Mouse (Mus musculus): ENCODE data around the gene Med12l. TPM values are rescaled to one million over a fixed set of nuclear protein-coding genes. Genes with fewer than 3 reads are reported as not detected.

Gene Med12l
- total RNA-seq (2021) = 18.3 and 18.5 TPM in 2 replicates
- long read RNA-seq, partial matches to known transcripts = 1 of 5 reads
- long read RNA-seq, other reads (novel, unspliced or antisense) = 4 of 5 reads

DNA sequence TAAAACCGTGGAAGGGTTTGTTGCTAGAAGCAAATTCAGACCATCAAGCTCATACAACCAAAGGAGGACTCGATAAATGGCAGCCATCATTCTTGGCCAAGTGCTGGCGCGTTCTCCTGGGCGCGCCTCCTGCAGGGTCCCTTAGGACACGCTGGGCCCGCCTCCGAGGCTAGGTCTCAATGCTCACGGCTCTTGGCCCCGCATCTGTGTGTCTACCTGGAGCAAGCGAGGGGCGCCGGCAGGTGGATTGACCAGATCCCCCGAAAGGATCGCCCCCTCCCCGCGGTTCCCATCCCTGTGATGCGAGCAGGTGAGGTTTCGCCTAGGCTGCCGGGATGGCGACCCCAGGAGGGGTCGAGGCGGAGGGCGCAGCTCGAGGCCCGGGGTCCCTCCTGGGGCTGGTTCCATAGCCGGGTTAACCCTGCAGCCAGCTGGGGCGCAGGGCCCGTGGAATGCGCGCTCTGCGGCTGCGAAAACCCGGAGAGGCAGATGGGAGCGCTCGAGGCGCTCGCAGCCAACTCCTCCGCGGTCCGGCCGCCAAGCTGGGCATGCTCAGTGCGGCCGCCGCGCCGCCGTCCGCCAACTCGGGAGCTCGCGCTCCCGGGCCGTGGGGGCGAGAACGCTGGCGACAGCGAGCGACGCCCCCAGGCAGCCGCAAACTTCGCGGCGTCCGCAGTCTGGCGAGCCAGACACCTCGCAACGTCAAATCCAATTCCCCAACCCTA lies at the start of gene Med12l:
Med12l (plus strand) TSS at position 555 of the 725 bp plus-strand sequence.
- peak; percentile 83 for DNase-seq

DNA sequence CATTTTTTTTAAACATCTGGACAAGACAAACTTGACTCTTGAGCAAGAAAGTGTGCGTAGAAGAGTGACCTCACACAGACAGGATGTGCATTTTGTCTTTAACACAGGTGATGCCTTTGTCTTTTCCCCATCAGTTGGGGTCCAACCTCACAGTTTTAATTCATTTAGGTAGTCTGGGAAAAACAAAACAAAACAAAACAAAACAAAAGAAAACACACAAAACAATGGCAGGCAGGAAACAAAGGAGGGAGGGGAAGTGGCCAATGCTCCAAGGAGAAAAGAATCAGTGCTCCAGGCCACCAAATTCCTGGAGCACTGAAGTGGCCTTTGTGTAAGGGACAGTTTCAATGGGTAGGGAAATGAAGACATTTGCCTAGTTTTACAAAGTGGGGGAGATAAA lies 44.5 kb upstream of the Med12l start:
- DNase-seq = no peak

DNA sequence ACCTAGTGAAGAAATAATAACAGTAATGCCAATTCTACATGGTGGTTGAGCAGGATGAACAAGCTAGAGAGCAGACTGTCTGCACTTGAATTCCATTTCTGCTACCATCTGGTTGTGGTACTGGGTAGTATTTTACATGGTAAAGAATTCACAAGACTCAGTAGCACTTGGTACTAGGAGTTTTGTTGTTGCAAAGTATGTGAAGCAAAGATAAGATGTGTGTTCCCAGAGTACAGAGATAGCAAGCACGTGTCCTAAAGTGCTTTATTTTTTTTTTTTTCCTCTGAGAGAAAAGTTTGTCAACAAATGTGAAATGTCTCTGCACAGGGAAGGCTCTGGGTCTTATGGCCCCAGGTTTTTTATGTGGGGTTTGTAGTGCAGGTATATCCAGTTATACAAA lies 28.2 kb upstream of the Med12l start:
- no peak for DNase-seq

DNA sequence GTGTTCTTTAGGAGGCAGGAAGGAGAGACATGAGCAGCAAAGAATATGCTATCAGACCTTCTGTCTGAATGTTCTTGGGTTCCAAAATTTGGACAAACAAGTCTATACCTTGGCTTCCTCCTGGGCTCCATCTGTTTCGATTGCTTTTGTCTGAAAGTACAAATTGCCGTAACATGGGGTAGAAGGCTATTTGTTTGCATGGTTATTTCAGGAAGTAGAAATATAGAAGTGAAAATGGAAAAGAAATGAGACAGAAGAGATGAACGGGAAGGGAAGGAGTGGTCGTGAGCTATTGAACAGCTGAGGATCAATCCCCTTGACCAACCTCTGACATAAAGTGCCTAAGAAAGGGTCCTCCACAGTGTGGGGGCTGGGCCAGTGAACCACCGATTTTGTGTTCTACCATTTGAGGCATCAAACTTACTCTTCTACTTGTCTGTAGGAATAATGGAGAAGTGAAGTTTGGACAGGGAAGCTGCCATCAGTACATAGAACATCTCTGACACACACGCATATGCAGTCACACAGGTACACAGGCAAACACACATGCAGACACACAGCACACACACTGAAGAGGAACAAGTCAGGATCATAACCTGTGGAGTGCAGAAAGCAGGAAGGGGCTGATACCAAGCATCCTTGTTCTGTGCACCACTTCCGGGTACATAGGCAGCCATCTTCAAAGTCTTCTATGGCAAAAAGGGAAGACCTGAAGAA lies 27.6 kb upstream of the Med12l start:
- DNase-seq = no peak

DNA sequence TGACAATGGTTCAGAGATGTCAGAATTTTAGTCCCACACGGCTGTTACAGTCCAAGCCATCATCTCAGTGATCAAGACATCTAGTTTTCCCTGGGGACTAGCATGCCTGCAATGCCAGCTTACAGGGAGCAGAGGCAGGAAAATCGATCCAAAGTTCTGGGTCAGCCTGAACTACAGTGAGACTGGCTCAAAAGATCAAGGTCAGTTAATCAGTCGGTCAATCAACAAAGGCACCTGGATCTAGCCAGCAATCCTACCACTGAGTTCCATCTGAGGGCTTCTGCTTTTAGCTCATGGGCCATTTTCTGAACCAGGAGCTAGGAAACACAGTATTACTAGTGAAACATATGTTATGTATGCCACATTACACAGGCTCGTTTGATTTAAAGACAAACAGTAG lies 25.0 kb upstream of the Med12l start:
- no peak for DNase-seq

DNA sequence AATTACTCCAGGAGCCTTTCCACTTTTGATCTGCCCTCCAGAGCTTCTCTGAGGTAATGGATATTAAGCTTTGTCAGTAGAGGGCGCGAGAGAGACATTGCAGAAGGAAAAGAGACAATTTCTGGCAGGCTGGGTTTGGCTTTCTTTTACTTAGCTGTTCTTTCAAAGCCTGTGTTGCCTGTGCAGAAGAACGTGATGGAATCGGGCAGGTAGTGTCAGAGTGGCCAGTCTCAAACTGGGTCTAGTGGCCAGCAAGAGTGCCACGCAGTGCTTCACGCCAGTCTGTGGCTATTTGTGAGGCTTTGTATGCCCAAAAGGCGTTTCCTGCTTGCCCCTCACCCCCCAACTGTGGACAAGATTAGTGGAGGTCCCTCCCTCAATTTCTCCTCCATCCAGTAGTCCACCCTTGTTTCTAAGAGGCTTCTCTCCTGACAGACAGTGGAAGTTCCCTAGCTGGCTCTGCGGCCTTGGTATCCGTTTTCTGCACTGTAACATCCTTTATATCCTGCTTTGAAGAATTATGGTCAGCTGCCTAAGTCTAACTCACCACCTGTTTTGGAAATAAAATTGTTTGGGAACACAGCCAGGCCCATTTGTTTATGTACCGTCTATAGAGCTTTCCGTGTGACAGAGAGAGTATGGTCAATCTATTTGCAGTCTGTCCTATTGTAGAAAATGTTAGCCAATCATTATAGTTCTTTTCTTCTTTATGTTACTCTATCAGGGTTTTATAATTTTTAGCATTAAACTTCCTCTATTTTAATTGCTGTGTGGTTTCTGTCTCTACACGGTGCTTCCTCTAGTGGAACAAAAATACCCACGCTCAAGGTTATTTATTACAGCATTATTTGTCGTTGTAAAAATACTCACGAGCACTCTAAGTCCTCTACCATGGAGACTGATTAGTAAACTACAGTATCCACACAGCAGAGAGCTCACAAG lies 22.5 kb upstream of the Med12l start:
- DNase-seq = peak; percentile 13

DNA sequence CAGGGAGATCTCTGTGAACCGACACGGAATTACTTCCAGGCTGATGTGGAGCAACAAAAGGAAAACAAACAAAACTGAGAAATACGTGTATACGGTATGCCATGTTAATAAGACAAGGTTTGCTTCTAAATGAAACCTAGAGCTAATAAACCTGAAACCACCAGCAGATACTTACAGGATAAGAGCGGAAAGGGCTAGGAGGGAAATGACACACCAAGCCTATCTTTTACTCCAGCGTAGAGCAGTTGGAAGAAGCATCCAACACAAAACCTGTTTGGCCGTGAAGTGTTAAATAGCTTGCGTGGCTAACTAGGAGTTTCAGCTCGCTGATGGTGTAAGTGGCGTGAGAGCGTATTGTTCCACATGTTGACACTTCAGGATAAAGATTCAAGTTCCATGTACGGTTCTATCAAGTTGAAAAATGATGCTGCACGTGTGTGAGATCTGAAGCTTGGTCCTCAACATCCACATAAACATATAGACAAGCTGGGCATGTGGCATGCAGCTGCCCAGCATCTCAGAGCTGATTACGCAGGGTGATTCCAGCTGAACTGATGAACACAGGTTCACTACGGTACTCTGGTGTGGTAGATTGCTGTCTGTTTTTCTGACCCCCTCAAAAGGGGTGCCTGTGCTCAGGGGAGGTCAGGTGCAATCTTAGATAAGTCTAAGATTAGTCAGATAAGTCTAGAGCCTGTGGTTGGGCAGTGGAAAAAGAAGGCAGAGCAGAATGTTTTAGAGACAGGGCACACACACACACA lies 21.6 kb upstream of the Med12l start:
- no peak for DNase-seq

DNA sequence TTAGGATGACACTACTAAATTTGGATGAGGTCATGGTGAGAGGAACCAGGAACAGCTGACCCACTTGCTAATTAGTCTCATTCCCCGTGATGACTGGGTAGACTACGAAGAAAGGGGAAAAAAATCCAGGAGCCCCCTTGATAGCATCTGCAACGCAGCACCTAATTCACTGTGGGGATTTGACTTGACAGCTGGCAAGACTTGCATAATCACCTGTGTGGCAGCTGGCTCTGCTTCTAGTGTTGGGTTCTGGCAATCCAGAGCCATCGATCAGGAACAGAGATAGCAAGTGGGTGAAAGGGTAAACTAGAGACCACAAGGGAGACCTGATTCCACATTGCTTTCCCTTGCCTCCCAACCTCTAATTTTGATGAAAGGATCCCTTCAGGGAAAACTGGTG lies 19.8 kb upstream of the Med12l start:
- DNase-seq = no peak

DNA sequence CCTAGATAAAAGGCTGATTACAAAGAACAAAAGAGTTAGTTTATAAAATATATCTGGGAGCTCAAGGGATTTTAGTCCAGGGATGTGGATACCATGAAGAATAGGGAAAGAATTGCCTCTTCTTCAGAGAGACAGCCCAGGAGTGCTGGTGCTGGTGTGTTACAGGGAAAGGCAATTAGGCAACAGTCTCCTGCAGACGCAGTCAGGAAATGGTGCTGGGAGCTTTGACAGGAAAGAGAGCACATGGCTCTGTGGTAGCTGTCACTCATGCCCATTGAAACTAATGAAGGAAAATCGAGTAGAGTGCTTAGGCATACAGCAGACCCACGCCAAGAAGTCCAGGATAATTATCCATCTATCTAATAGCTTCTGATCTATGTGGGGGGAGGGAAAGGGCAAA lies 16.3 kb upstream of the Med12l start:
- DNase-seq = no peak

DNA sequence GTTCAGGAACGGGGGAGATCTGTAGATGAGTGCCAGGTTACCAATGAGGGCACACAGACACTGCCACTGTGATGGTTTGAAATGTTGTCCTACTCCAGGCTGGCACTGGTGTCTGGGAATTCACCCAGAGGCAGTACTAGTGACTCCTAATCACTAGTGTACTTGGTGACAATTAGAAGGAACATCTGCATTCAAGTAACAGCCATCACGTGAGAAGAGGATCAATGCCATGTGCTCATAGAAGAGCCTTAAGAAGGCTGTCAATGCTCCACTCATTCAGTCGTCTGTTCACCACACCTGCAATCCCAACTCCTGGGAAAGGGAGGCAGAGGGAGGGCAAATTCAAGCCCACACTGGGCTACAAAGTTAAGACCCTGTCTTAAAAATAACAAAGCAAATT lies 15.1 kb upstream of the Med12l start:
- DNase-seq = no peak

DNA sequence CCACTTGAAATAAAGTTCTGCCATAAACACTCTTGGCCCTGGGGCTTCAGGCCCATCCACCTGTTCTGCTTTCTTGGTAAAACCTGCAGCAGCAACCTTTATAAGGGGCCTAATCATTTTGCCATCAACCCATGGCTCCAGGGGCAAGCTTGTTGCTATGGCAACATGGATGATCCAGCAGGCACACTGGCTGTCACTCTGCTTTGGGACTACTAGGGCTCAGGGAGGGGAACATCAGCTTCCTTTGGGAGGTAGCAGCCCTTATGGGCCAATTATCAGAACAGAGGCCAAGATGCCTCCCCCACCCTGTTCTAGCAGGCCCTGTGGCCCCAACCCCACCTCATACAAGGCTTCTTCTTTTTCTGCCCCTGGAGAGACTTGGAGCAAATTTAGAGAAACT lies 13.5 kb upstream of the Med12l start:
- no peak for DNase-seq

DNA sequence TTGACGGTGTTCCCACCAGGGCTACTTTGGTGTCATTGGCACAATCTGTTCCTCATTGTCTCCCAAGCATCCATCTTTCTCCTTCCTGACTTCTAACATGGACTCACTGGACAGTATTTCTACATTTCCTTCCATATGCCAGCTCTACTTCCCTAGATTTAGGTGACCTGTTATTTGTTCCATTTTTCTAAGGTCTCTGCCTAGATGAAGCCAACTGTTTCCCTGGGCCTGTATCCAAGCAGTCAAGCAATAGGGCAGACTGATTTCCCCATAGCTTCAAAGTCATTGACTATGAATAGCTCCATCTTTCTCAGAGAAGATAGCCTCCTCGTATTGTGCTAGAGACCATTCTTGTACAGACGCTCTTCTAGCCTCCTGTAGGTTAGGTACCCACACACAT lies 12.0 kb upstream of the Med12l start:
- DNase-seq = no peak

DNA sequence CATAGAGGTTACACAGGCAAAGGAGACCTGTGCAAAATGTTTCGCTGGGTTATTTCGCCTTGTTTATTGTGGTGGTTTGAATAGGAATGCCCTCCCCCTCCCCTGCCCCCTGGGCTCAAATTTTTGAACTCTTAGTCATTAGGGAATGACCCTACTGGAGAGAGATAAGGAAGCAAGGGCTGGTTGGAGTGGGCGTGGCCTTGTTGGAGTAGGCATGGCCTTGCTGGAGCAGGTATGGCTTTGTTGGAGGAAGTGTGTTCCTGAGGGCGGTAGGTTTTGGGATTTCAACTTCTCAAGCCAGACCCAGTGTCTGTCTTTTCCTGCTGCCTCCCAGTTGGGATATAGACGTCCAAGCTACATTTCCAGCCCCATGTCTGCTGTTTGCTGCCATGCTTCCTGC lies 1.9 kb upstream of the Med12l start:
- no peak for DNase-seq

DNA sequence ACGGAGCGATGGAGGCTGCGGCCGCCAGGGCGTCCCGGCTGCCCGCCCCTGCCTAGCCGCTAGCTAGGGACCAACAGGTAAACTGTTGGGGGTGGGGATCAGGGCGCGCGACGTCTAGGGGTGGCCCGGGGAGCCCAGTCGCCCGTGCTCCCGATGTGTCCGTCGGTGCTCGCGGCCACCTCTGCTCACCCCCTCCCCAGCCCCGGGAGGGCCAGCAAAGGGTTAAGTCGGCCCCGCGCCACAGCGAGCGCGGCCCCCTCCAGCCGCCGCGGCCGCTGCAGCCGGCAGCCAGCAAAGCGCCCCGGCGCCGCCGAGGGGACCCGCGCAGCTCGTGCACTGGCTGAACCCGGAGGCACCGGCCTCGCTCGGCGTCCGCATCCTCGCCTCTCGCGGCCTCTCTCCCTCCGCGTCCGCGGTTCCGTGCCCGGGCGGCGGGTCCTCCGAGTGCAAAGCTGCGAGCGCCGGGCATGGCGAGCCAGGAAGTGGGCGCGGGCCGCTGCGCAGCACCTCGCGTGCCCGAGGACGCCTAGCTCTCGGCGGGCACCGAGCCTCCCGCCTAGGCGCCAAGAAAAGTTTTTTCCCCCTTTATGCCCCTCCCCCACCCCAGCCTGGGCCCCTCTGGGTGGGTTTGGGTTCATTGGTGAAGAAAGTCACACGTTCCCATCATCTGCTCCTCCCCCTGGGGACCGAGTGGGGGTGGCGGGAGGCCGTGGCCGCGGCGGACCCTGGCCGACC lies 538 bp downstream of the Med12l start:
- DNase-seq = peak; percentile 57

DNA sequence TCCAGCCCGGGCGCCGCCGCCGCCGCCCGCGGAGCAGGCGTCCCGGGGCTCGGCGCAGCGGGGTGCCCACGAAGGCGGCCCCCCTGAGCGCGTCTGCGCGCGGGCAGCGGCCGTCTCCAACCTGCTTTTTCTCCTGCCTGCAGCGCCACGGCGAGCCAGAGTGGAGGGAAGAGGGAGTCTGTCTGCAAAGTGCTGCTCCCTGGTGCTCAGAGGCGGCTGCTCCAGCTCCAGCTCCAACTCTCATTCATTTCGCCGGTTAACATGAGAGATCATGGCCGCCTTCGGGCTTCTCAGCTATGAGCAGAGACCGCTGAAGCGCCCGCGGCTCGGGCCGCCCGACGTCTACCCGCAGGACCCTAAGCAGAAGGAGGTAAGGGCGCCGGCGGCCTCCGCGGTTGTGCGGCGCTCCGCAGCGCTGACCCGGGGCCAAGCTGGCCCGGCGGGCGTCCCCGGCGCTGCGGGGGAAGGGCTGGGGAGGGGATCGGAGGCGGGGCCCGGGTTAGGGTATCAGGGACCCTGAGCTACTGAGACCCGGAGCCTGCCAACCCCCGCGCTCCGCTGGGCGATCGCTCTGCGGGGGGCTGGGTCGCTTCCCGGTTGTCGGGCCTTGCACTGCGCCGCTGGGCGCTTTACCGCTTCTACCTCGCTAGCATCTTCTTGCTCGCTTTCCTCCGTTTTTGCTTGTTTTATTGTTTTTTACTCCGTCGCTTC lies 1.3 kb downstream of the Med12l start:
- DNase-seq = peak; percentile 76

DNA sequence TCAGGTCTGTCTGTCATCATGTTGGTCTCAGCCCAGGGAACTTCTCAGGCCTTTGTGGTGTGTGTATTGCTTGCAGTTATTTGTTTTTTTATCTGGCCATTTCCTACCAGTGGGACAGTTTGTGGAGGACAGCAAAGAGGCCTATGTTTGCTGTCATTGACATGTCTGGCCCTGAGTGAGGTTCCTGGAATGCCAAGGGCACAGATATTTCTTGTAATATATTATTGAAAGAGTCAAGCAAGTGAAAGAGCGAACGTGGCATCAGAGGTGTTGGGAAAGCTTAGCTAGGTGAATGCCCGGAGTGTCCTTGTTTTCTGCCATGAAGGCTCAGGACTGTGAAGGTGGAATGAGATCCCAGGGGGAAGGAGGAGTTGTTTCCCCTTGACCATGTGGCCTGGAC lies 4.7 kb downstream of the Med12l start:
- no peak for DNase-seq

DNA sequence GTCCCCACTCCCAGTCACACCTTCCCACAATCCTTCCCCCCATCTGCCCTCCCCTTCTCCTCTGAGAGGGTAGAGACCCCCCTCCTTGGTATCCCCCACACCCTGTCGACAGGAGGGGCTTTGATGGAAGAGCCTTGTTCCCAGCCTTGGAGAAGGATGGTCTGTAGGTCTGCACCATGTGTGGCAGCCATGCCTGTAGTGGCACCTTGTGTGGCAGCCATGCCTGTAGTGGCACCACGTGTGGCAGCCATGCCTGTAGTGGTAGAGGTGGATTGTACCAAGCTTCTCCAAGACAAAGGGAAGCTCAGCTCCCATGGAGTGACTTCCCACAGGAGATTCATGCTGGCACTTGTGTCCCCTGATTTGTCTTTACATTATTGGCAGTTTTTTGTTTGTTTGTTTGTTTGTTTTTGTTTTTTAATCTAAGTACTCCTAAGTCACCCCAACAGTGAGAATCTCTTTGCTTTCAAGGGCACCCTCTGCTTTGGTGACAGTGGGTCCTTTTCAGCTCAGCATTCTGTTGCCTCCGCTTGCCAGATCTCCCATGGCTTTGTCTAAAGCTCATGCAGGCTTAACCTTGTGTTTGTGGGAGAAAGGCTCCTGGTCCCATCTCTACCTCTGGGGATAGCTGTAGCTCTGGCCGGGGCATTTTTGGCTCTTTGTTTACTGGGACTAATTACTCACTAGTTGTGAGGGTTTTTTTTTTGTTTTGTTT lies 10.2 kb downstream of the Med12l start:
- DNase-seq = no peak

DNA sequence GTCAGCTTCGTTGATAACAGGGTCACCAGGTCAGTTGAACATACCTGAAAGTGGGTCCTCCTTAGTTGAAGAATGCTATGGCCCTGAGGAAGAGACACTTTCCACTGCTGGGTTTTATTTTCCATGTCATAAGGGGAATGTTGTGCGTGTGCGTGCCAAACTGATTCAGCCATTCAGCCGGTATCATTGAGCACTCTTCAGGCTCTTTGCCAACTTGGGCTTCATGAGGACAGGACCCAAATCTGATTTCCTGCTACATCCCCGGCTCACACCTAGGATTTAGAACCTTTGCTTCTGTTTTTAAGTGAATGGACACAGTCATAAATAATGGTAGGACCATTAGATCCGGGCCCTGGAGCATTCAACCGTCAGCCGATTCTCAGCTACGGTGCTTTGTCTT lies 10.9 kb downstream of the Med12l start:
- DNase-seq = no peak

DNA sequence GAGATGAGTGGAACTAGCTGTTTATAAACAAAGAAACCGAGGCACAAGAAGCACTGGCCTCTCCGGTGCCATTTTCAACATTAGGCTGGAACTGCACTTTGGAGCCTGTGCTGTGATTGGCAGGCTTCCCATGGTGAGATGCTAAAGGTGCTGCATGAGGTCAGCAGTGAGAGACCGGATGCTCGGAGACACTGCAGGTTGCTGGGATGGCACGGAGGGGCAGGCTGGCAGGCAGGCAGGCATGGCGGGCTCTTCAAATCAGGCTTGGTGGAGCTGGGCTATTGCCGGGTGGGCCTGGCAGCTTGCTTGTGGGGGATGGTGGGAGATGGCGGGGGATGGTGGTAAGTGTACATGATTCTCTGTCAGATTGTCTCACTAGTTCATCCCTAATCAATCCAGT lies 15.6 kb downstream of the Med12l start:
- no peak for DNase-seq

DNA sequence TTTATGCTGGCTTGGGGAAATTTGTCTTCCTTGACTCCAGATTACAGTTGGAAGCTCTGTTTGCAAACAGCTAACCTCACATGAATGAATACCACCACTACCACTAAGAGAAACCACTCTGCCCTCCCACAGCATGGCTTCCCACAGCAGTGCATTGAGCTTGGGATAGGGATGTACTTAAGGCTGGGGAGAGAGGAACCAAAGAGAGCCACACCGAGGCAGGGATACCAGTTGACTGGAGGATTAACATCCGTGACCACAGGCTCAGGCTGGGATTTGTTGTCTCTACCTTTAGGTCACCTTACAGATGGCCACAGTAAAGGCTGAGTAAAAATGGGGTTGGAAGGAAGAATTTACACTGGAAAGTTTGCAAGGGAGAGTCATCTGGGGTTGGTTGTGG lies 16.6 kb downstream of the Med12l start:
- DNase-seq = no peak

Data from adrenal gland, postnatal 25 days (tissue).